Mouse (Mus musculus): ENCODE data around the gene Ccl6. TPM values are rescaled to one million over a fixed set of nuclear protein-coding genes. Genes with fewer than 3 reads are reported as not detected.

Gene Ccl6
- 0.80 and 0.89 TPM in 2 replicates for polyA plus RNA-seq (2014; fragmentation: Nextera tagmentation; extraction: Ambion mirVana)

GRCm38 (mm10) chr11:83592853-83593252 lies at the start of gene Ccl6:
Gene Ccl6, minus strand, starts transcription at chr11:83593087.
- ATAC-seq (replicated peaks; ENCODE audit: low FRiP score) (no peak), DNase-seq (ENCODE audit: low spot score) (no peak)
- H3K9ac ChIP-seq (ENCODE audit: low read length), result no peak within 1 kb of the TSS
- no peak within 1 kb of the TSS for H3K4me3 ChIP-seq (ENCODE audit: low read depth, low read length)
- no peaks in the 10 kb centered on the region for H3K36me3 ChIP-seq (ENCODE audit: control insufficient read depth, insufficient read depth, low read length)
- no peak within 1 kb of the TSS for H3K27ac ChIP-seq (ENCODE audit: low read depth, low read length)
- H3K4me2 ChIP-seq (ENCODE audit: low read depth, low read length, severe bottlenecking), result no peak within 1 kb of the TSS
- WGBS, result 67% methylated on average over 2 of the region's 2 CpGs
- H3K9me3 ChIP-seq (ENCODE audit: control insufficient read depth, low read length), result no peaks in the 10 kb centered on the region
- no peaks in the 10 kb centered on the region for H3K27me3 ChIP-seq (ENCODE audit: control insufficient read depth, insufficient read depth, low read length)
- H3K4me1 ChIP-seq (replicated peaks; ENCODE audit: control insufficient read depth, insufficient read depth, low read length), result no peaks in the 10 kb centered on the region; the same call in 1 of the 2 replicates

GRCm38 (mm10) chr11:83641216-83641615 lies 48.3 kb upstream of the Ccl6 start:
- WGBS, result 92% methylated on average over 2 of the region's 2 CpGs
- DNase-seq (ENCODE audit: low spot score) (no peak), ATAC-seq (replicated peaks; ENCODE audit: low FRiP score) (no peak)
- no peaks in the 10 kb centered on the region for H3K9me3 ChIP-seq (ENCODE audit: control insufficient read depth, low read length)
- H3K4me3 ChIP-seq (ENCODE audit: low read depth, low read length), result no peak overlapping the region
- no peaks in the 10 kb centered on the region for H3K27me3 ChIP-seq (ENCODE audit: control insufficient read depth, insufficient read depth, low read length)
- H3K36me3 ChIP-seq (ENCODE audit: control insufficient read depth, insufficient read depth, low read length), result no peaks in the 10 kb centered on the region
- H3K4me2 ChIP-seq (ENCODE audit: low read depth, low read length, severe bottlenecking), result no peak overlapping the region
- no peak overlapping the region for H3K27ac ChIP-seq (ENCODE audit: low read depth, low read length)
- H3K4me1 ChIP-seq (replicated peaks; ENCODE audit: control insufficient read depth, insufficient read depth, low read length), result no peaks in the 10 kb centered on the region
- no peak overlapping the region for H3K9ac ChIP-seq (ENCODE audit: low read length)

GRCm38 (mm10) chr11:83640141-83640540 lies 47.3 kb upstream of the Ccl6 start:
- no peak overlapping the region for H3K4me2 ChIP-seq (ENCODE audit: low read depth, low read length, severe bottlenecking)
- WGBS, result 87% methylated on average over 5 of the region's 5 CpGs
- ATAC-seq (replicated peaks; ENCODE audit: low FRiP score), result no peak
- H3K36me3 ChIP-seq (ENCODE audit: control insufficient read depth, insufficient read depth, low read length), result no peaks in the 10 kb centered on the region
- no peak for DNase-seq (ENCODE audit: low spot score)
- no peaks in the 10 kb centered on the region for H3K4me1 ChIP-seq (replicated peaks; ENCODE audit: control insufficient read depth, insufficient read depth, low read length)
- no peaks in the 10 kb centered on the region for H3K9me3 ChIP-seq (ENCODE audit: control insufficient read depth, low read length)
- H3K4me3 ChIP-seq (ENCODE audit: low read depth, low read length), result no peak overlapping the region
- no peak overlapping the region for H3K9ac ChIP-seq (ENCODE audit: low read length)
- no peaks in the 10 kb centered on the region for H3K27me3 ChIP-seq (ENCODE audit: control insufficient read depth, insufficient read depth, low read length)
- no peak overlapping the region for H3K27ac ChIP-seq (ENCODE audit: low read depth, low read length)

- DNase-seq (ENCODE audit: low spot score), result no peak
- H3K36me3 ChIP-seq (ENCODE audit: control insufficient read depth, insufficient read depth, low read length), result no peaks in the 10 kb centered on the region
- H3K9ac ChIP-seq (ENCODE audit: low read length), result no peak overlapping the region
- ATAC-seq (replicated peaks; ENCODE audit: low FRiP score), result no peak
- no peak overlapping the region for H3K27ac ChIP-seq (ENCODE audit: low read depth, low read length)
- no peak overlapping the region for H3K4me2 ChIP-seq (ENCODE audit: low read depth, low read length, severe bottlenecking)
- 61% methylated on average over 3 of the region's 3 CpGs for WGBS
- H3K9me3 ChIP-seq (ENCODE audit: control insufficient read depth, low read length), result no peaks in the 10 kb centered on the region
- H3K4me1 ChIP-seq (replicated peaks; ENCODE audit: control insufficient read depth, insufficient read depth, low read length), result no peaks in the 10 kb centered on the region
- H3K4me3 ChIP-seq (ENCODE audit: low read depth, low read length), result no peak overlapping the region
- no peaks in the 10 kb centered on the region for H3K27me3 ChIP-seq (ENCODE audit: control insufficient read depth, insufficient read depth, low read length)
Observed at GRCm38 (mm10) chr11:83639533-83639932, 46.6 kb upstream of the Ccl6 start.

GRCm38 (mm10) chr11:83638934-83639333 lies 46.0 kb upstream of the Ccl6 start:
- 60% methylated on average over 2 of the region's 2 CpGs for WGBS
- Histone ChIP-seq H3K36me3 (ENCODE audit: control insufficient read depth, insufficient read depth, low read length) (no peaks in the 10 kb centered on the region), H3K9ac (ENCODE audit: low read length) (no peak overlapping the region), H3K4me2 (ENCODE audit: low read depth, low read length, severe bottlenecking) (no peak overlapping the region), H3K4me1 (replicated peaks; ENCODE audit: control insufficient read depth, insufficient read depth, low read length) (no peaks in the 10 kb centered on the region), H3K9me3 (ENCODE audit: control insufficient read depth, low read length) (no peaks in the 10 kb centered on the region), H3K4me3 (ENCODE audit: low read depth, low read length) (no peak overlapping the region), H3K27me3 (ENCODE audit: control insufficient read depth, insufficient read depth, low read length) (no peaks in the 10 kb centered on the region), H3K27ac (ENCODE audit: low read depth, low read length) (no peak overlapping the region)
- DNase-seq (ENCODE audit: low spot score), result no peak
- ATAC-seq (replicated peaks; ENCODE audit: low FRiP score), result no peak

- 75% methylated on average over 1 of the region's 1 CpGs for WGBS
- Histone ChIP-seq H3K27ac (ENCODE audit: low read depth, low read length) (no peak overlapping the region), H3K27me3 (ENCODE audit: control insufficient read depth, insufficient read depth, low read length) (no peaks in the 10 kb centered on the region), H3K36me3 (ENCODE audit: control insufficient read depth, insufficient read depth, low read length) (no peaks in the 10 kb centered on the region), H3K4me3 (ENCODE audit: low read depth, low read length) (no peak overlapping the region), H3K9ac (ENCODE audit: low read length) (no peak overlapping the region), H3K4me2 (ENCODE audit: low read depth, low read length, severe bottlenecking) (no peak overlapping the region), H3K4me1 (replicated peaks; ENCODE audit: control insufficient read depth, insufficient read depth, low read length) (no peaks in the 10 kb centered on the region), H3K9me3 (ENCODE audit: control insufficient read depth, low read length) (no peaks in the 10 kb centered on the region)
- DNase-seq (ENCODE audit: low spot score) (no peak), ATAC-seq (replicated peaks; ENCODE audit: low FRiP score) (no peak)
Observed at GRCm38 (mm10) chr11:83636742-83637235, 43.9 kb upstream of the Ccl6 start.

GRCm38 (mm10) chr11:83634898-83635297 lies 42.0 kb upstream of the Ccl6 start:
- Histone ChIP-seq H3K4me3 (ENCODE audit: low read depth, low read length) (no peak overlapping the region), H3K36me3 (ENCODE audit: control insufficient read depth, insufficient read depth, low read length) (no peaks in the 10 kb centered on the region), H3K4me2 (ENCODE audit: low read depth, low read length, severe bottlenecking) (no peak overlapping the region), H3K27me3 (ENCODE audit: control insufficient read depth, insufficient read depth, low read length) (no peaks in the 10 kb centered on the region), H3K27ac (ENCODE audit: low read depth, low read length) (no peak overlapping the region), H3K4me1 (replicated peaks; ENCODE audit: control insufficient read depth, insufficient read depth, low read length) (no peaks in the 10 kb centered on the region), H3K9ac (ENCODE audit: low read length) (no peak overlapping the region), H3K9me3 (ENCODE audit: control insufficient read depth, low read length) (no peaks in the 10 kb centered on the region)
- ATAC-seq (replicated peaks; ENCODE audit: low FRiP score) (no peak), DNase-seq (ENCODE audit: low spot score) (no peak)
- WGBS, result 89% methylated on average over 2 of the region's 2 CpGs

- Histone ChIP-seq H3K4me1 (replicated peaks; ENCODE audit: control insufficient read depth, insufficient read depth, low read length) (no peaks in the 10 kb centered on the region), H3K27me3 (ENCODE audit: control insufficient read depth, insufficient read depth, low read length) (no peaks in the 10 kb centered on the region), H3K9me3 (ENCODE audit: control insufficient read depth, low read length) (no peaks in the 10 kb centered on the region), H3K4me3 (ENCODE audit: low read depth, low read length) (no peak overlapping the region), H3K4me2 (ENCODE audit: low read depth, low read length, severe bottlenecking) (no peak overlapping the region), H3K36me3 (ENCODE audit: control insufficient read depth, insufficient read depth, low read length) (no peaks in the 10 kb centered on the region), H3K27ac (ENCODE audit: low read depth, low read length) (no peak overlapping the region), H3K9ac (ENCODE audit: low read length) (no peak overlapping the region)
- WGBS, result 64% methylated on average over 4 of the region's 4 CpGs
- DNase-seq (ENCODE audit: low spot score) (peak; percentile 53), ATAC-seq (replicated peaks; ENCODE audit: low FRiP score) (no peak; the same call in 1 of the 2 replicates)
Observed at GRCm38 (mm10) chr11:83634425-83634824, 41.5 kb upstream of the Ccl6 start.

- Histone ChIP-seq H3K4me2 (ENCODE audit: low read depth, low read length, severe bottlenecking) (no peak overlapping the region), H3K9me3 (ENCODE audit: control insufficient read depth, low read length) (no peaks in the 10 kb centered on the region), H3K9ac (ENCODE audit: low read length) (no peak overlapping the region), H3K27ac (ENCODE audit: low read depth, low read length) (no peak overlapping the region), H3K4me1 (replicated peaks; ENCODE audit: control insufficient read depth, insufficient read depth, low read length) (no peaks in the 10 kb centered on the region), H3K27me3 (ENCODE audit: control insufficient read depth, insufficient read depth, low read length) (no peaks in the 10 kb centered on the region), H3K4me3 (ENCODE audit: low read depth, low read length) (no peak overlapping the region), H3K36me3 (ENCODE audit: control insufficient read depth, insufficient read depth, low read length) (no peaks in the 10 kb centered on the region)
- DNase-seq (ENCODE audit: low spot score) (no peak), ATAC-seq (replicated peaks; ENCODE audit: low FRiP score) (no peak)
- WGBS, result 75% methylated on average over 4 of the region's 4 CpGs
Observed at GRCm38 (mm10) chr11:83632744-83633143, 39.9 kb upstream of the Ccl6 start.

Measured in forebrain, embryonic 11.5 days (tissue).